Mouse (Mus musculus) spleen, adult 2 months (tissue): ENCODE results near the gene Slfn9. TPM values are rescaled to one million over a fixed set of nuclear protein-coding genes. Genes with fewer than 3 reads are reported as not detected.
A peak's percentile ranks its signal among the peaks of the same experiment; 100 is the strongest.
"Not testable (repeated sequence)": the region's sequence is repeated elsewhere in the genome, so short reads cannot be mapped to it uniquely, and the experiment has no call there.

Experiments used
- DNase-seq, 2 experiments: peaks; one replicate each; pipeline versions ENCODE4 v3.0.0 to v3.0.0-alpha.2; 2012 to 2021; ENCODE audit warnings: low spot score in 2 of 2, low read depth in 1 of 2
- H3K27ac ChIP-seq: fragments of 200-500 bp; 2 replicates; pipeline ENCODE4 v1.5.1; 2012; ENCODE audit warnings: low read length, inconsistent platforms; ENCODE audit not compliant: insufficient read depth
- H3K27me3 ChIP-seq: fragments of 200-500 bp; 2 replicates; pipeline ENCODE4 v1.6.1; 2012; ENCODE audit warnings: mild to moderate bottlenecking, moderate library complexity, low read length, inconsistent platforms; ENCODE audit not compliant: control insufficient read depth, insufficient read depth
- H3K36me3 ChIP-seq: fragments of 200-500 bp; 2 replicates; pipeline ENCODE4 v1.6.1; 2012; ENCODE audit warnings: mild to moderate bottlenecking, low read length, inconsistent platforms; ENCODE audit not compliant: control insufficient read depth, insufficient read depth
- H3K4me1 ChIP-seq: fragments of 200-500 bp; 2 replicates; pipeline ENCODE4 v1.6.1; 2011; ENCODE audit warnings: inconsistent platforms; ENCODE audit not compliant: control insufficient read depth, insufficient read depth, insufficient read length
- H3K4me3 ChIP-seq: fragments of 200-500 bp; 2 replicates; pipeline ENCODE4 v1.5.1; 2011; ENCODE audit warnings: mild to moderate bottlenecking, inconsistent platforms; ENCODE audit not compliant: insufficient read depth, insufficient read length; ENCODE audit errors: extremely low read depth
- CTCF ChIP-seq: fragments of 200-500 bp; IDR thresholded peaks from 2 replicates; pipeline ENCODE4 v1.5.1; 2011; ENCODE audit warnings: mild to moderate bottlenecking, inconsistent platforms; ENCODE audit not compliant: insufficient read depth, insufficient read length, insufficient replicate concordance; ENCODE audit errors: extremely low read depth
- POLR2A ChIP-seq: fragments of 200-500 bp; IDR thresholded peaks from 2 replicates; pipeline ENCODE4 v1.6.1; 2011; ENCODE audit warnings: low read depth, low read length, inconsistent platforms
- WGBS: fragments of 180-500 bp; shearing (Covaris S2); methylation state at CpG from one replicate; pipeline ENCODE4 v1.1.7; 2018; 5-methylcytosine and 5-hydroxymethylcytosine counted together
- polyA plus RNA-seq: library from polyadenylated mRNA; depleted of rRNA; stranded (reverse); fragments of >200 nt; gene quantifications from 2 replicates; pipeline ENCODE4 v1.2.3, GENCODE M21; 2012

Gene Slfn9
- polyA plus RNA-seq, 1 experiment, result 1.6 TPM

- Histone ChIP-seq H3K36me3 (peaks cover 22% of the 10 kb centered on the region), H3K4me1 (peaks cover 25% of the 10 kb centered on the region)
- no peak for TF ChIP-seq CTCF
- no peak for TF ChIP-seq POLR2A
Measured at GRCm38 (mm10) chr11:83016093-83016492, 24.5 kb upstream of the Slfn9 start.

GRCm38 (mm10) chr11:83013356-83013755 lies 21.7 kb upstream of the Slfn9 start:
- WGBS, result 88% methylated on average over 1 of the region's 1 CpGs
- no peak for DNase-seq
- Histone ChIP-seq H3K36me3 (peaks cover 31% of the 10 kb centered on the region), H3K27ac (no peak overlapping the region), H3K27me3 (no peaks in the 10 kb centered on the region), H3K4me3 (no peak overlapping the region), H3K4me1 (peaks cover 27% of the 10 kb centered on the region)
- TF ChIP-seq POLR2A, result no peak

More at GRCm38 (mm10) chr11:83016093-83016492, 24.5 kb upstream of the Slfn9 start:
- H3K27ac ChIP-seq, result no peak overlapping the region
- peak in 1 of 2 experiments; percentile 28 for DNase-seq
- peak overlapping the region; percentile 30; the same call in 1 of the 2 replicates for H3K4me3 ChIP-seq
- H3K27me3 ChIP-seq, result no peaks in the 10 kb centered on the region

- peak in 1 of 2 experiments; percentile 14 for DNase-seq
- WGBS, result 9% methylated on average over 19 of the region's 19 CpGs
- peak overlapping the region; percentile 66 for H3K4me3 ChIP-seq
- H3K27me3 ChIP-seq, H3K4me1 ChIP-seq, H3K36me3 ChIP-seq: not testable (repeated sequence)
- H3K27ac ChIP-seq, result peak overlapping the region; percentile 53
Measured at GRCm38 (mm10) chr11:82990612-82991385, 831 bp downstream of the Slfn9 start.

GRCm38 (mm10) chr11:82989357-82989756 lies 2.3 kb downstream of the Slfn9 start:
- Histone ChIP-seq H3K27ac (no peak overlapping the region), H3K4me1 (0 out of 2 replicates have a peak, but pooled peaks cover 5% of the 10 kb centered on the region), H3K4me3 (no peak overlapping the region), H3K27me3 (no peaks in the 10 kb centered on the region), H3K36me3 (no peaks in the 10 kb centered on the region)
- WGBS, result 70% methylated on average over 12 of the region's 12 CpGs
- TF ChIP-seq POLR2A (no peak), CTCF (no peak)
- no peak for DNase-seq

GRCm38 (mm10) chr11:82987621-82988020 lies 4.0 kb downstream of the Slfn9 start:
- H3K4me3 ChIP-seq, result no peak overlapping the region
- H3K36me3 ChIP-seq, result peaks cover 2% of the 10 kb centered on the region; the same call in 1 of the 2 replicates
- H3K27me3 ChIP-seq, result no peaks in the 10 kb centered on the region
- 0 out of 2 replicates have a peak, but pooled peaks cover 5% of the 10 kb centered on the region for H3K4me1 ChIP-seq
- no peak overlapping the region for H3K27ac ChIP-seq
- WGBS, result 91% methylated on average over 6 of the region's 6 CpGs
- TF ChIP-seq POLR2A, result no peak
- TF ChIP-seq CTCF, result no peak
- DNase-seq, result no peak

- TF ChIP-seq CTCF (no peak), POLR2A (no peak)
- no peak overlapping the region for H3K27ac ChIP-seq
- H3K4me1 ChIP-seq, result no peaks in the 10 kb centered on the region
- DNase-seq, result no peak
- no peak overlapping the region for H3K4me3 ChIP-seq
- 89% methylated on average over 17 of the region's 17 CpGs for WGBS
- peaks cover 3% of the 10 kb centered on the region; the same call in 1 of the 2 replicates for H3K36me3 ChIP-seq
- no peaks in the 10 kb centered on the region for H3K27me3 ChIP-seq
Measured at GRCm38 (mm10) chr11:82983193-82983592, 8.4 kb downstream of the Slfn9 start.

- H3K4me3 ChIP-seq, H3K27ac ChIP-seq, H3K36me3 ChIP-seq, H3K27me3 ChIP-seq, DNase-seq, H3K4me1 ChIP-seq: not testable (repeated sequence)
- WGBS, result 71% methylated on average over 2 of the region's 2 CpGs
Measured at GRCm38 (mm10) chr11:82982409-82982808, 9.2 kb downstream of the Slfn9 start.
